Mouse (Mus musculus): Measurements from ENCODE around the gene Snx32. TPM values are rescaled to one million over a fixed set of nuclear protein-coding genes. Genes with fewer than 3 reads are reported as not detected.
A peak's percentile ranks its signal among the peaks of the same experiment; 100 is the strongest.

The Snx32 gene
- polyA plus RNA-seq (2015; fragmentation: Nextera tagmentation; extraction: Ambion mirVana), result 13.5 and 14.8 TPM in 2 replicates

DNA sequence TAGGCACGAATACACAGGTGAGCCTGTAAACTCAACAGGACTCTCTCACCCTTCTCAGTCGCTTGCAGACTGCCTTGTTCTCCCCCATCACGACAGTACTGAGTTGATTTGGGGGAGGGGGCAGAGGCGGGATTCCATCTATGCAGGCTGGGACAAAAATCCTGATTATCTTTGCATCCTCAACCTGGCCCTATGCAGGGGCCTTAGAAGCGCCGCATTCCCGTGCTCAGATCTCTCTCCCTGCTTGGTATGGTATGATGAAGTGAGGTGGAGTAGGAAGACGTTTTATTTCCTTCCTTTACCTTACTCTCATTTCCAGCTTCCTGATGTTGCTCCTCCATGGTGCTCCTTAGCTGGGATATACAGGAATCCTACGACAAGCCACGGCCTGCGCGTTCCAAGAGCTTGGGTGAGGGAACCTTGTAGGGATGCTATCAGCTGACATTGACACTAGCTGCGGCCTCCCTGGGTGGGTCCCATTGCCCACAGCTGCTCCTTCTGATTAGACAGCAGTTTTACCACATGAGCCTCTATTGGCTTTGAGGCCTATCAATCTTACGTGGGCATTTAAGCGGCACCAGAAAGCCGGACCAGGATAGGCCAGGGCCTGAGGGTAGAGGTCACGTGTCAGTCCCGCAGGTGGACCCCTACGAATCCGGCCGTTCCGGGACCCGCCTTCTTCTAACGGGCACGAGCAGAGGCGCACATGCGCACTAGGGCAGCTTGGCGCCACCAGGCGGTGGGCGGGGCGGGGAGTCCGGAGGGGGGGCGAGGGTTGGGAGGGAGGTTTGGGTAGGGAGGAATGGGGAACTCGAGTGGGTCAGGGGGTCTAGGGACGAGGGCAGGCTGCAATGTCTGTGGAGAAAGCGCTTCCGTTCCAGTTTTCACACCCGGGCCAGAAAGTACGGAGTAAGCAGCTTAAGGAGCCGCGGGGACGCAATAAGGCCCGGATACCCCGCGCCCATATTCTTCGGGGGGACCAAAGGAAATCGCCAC is at the start of gene Snx32:
TSS of gene Snx32 (minus strand) at position 508 of the 996 bp plus-strand sequence.
- Histone ChIP-seq H3K4me3 (peak within 1 kb of the TSS; percentile 62), H3K4me2 (peak within 1 kb of the TSS; percentile 80), H3K4me1 (peaks cover 32% of the 10 kb centered on the region), H3K9me3 (peaks cover 6% of the 10 kb centered on the region; the same call in 1 of the 2 replicates), H3K9ac (peak within 1 kb of the TSS; percentile 83), H3K27ac (replicated peaks) (peak within 1 kb of the TSS; percentile 66), H3K27me3 (replicated peaks) (no peaks in the 10 kb centered on the region), H3K36me3 (peaks cover 8% of the 10 kb centered on the region; the same call in 1 of the 2 replicates)
- ATAC-seq (ENCODE audit: extremely low read depth, insufficient number of reproducible peaks, low FRiP score, low TSS enrichment), result peak; percentile 99
- WGBS, result 3% methylated on average over 47 of the region's 47 CpGs

GRCm38 (mm10) chr19:5559631-5560456 is 49.5 kb upstream of the Snx32 start:
- Histone ChIP-seq H3K4me1 (peaks cover 20% of the 10 kb centered on the region), H3K9ac (peak overlapping the region; percentile 71), H3K4me2 (peak overlapping the region; percentile 77), H3K27me3 (replicated peaks) (peaks cover 100% of the 10 kb centered on the region), H3K4me3 (peak overlapping the region; percentile 53), H3K36me3 (no peaks in the 10 kb centered on the region), H3K9me3 (no peaks in the 10 kb centered on the region), H3K27ac (replicated peaks) (no peak overlapping the region)
- ATAC-seq (ENCODE audit: extremely low read depth, insufficient number of reproducible peaks, low FRiP score, low TSS enrichment), result no peak
- 1% methylated on average over 69 of the region's 69 CpGs for WGBS

GRCm38 (mm10) chr19:5559229-5559628 is 48.9 kb upstream of the Snx32 start:
- 21% methylated on average over 8 of the region's 8 CpGs for WGBS
- peaks cover 20% of the 10 kb centered on the region for H3K4me1 ChIP-seq
- no peaks in the 10 kb centered on the region for H3K36me3 ChIP-seq
- ATAC-seq (ENCODE audit: extremely low read depth, insufficient number of reproducible peaks, low FRiP score, low TSS enrichment), result no peak
- H3K4me2 ChIP-seq, result peak overlapping the region; percentile 77
- no peak overlapping the region for H3K27ac ChIP-seq (replicated peaks)
- no peak overlapping the region for H3K9ac ChIP-seq
- H3K27me3 ChIP-seq (replicated peaks), result peaks cover 100% of the 10 kb centered on the region
- H3K4me3 ChIP-seq, result peak overlapping the region; percentile 53
- H3K9me3 ChIP-seq, result no peaks in the 10 kb centered on the region

DNA sequence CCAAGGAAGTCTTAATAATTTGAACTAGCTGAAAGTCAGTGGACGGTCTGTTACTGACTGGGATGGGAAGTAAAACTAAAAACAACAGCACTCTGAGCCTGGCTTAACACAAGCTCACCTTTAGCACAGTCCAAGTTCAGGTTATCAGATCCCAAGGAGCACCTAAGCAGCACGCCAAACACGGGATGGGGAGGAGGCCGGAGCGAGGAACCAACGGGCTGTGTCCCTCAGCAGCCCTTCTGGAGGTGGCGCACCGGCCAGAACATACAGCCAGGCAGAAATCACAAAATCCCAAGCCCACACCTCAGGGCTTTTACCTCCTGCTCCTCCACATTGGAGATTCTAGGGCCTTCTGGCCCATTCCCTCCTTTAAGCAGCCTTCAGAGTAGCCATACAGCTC is 48.4 kb upstream of the Snx32 start:
- peaks cover 100% of the 10 kb centered on the region for H3K27me3 ChIP-seq (replicated peaks)
- 0 out of 2 replicates have a peak overlapping the region, but pooled peaks have one; percentile 53 for H3K4me3 ChIP-seq
- H3K36me3 ChIP-seq, result no peaks in the 10 kb centered on the region
- peaks cover 20% of the 10 kb centered on the region for H3K4me1 ChIP-seq
- no peaks in the 10 kb centered on the region for H3K9me3 ChIP-seq
- H3K9ac ChIP-seq, result no peak overlapping the region
- no peak for ATAC-seq (ENCODE audit: extremely low read depth, insufficient number of reproducible peaks, low FRiP score, low TSS enrichment)
- H3K27ac ChIP-seq (replicated peaks), result no peak overlapping the region
- 57% methylated on average over 8 of the region's 8 CpGs for WGBS
- H3K4me2 ChIP-seq, result no peak overlapping the region

- Histone ChIP-seq H3K4me3 (no peak overlapping the region), H3K27me3 (replicated peaks) (peaks cover 100% of the 10 kb centered on the region), H3K4me2 (no peak overlapping the region), H3K9ac (no peak overlapping the region), H3K36me3 (no peaks in the 10 kb centered on the region), H3K9me3 (no peaks in the 10 kb centered on the region), H3K27ac (replicated peaks) (no peak overlapping the region), H3K4me1 (peaks cover 20% of the 10 kb centered on the region)
- WGBS, result 49% methylated on average over 7 of the region's 7 CpGs
- ATAC-seq (ENCODE audit: extremely low read depth, insufficient number of reproducible peaks, low FRiP score, low TSS enrichment), result no peak
These were observed 47.8 kb upstream of the Snx32 start for GRCm38 (mm10) chr19:5558169-5558568.

GRCm38 (mm10) chr19:5554212-5554611 is 43.9 kb upstream of the Snx32 start:
- H3K4me1 ChIP-seq, result no peaks in the 10 kb centered on the region
- H3K36me3 ChIP-seq, result no peaks in the 10 kb centered on the region
- no peak overlapping the region for H3K9ac ChIP-seq
- ATAC-seq (ENCODE audit: extremely low read depth, insufficient number of reproducible peaks, low FRiP score, low TSS enrichment), result no peak
- peaks cover 89% of the 10 kb centered on the region for H3K27me3 ChIP-seq (replicated peaks)
- no peak overlapping the region for H3K4me2 ChIP-seq
- no peaks in the 10 kb centered on the region for H3K9me3 ChIP-seq
- H3K27ac ChIP-seq (replicated peaks), result no peak overlapping the region
- WGBS, result 78% methylated on average over 14 of the region's 14 CpGs
- H3K4me3 ChIP-seq, result no peak overlapping the region

- no peaks in the 10 kb centered on the region for H3K4me1 ChIP-seq
- WGBS, result 54% methylated on average over 8 of the region's 8 CpGs
- no peaks in the 10 kb centered on the region for H3K9me3 ChIP-seq
- H3K36me3 ChIP-seq, result no peaks in the 10 kb centered on the region
- ATAC-seq (ENCODE audit: extremely low read depth, insufficient number of reproducible peaks, low FRiP score, low TSS enrichment), result no peak
- H3K4me3 ChIP-seq, result no peak overlapping the region
- H3K4me2 ChIP-seq, result no peak overlapping the region
- no peak overlapping the region for H3K9ac ChIP-seq
- H3K27ac ChIP-seq (replicated peaks), result no peak overlapping the region
- peaks cover 87% of the 10 kb centered on the region for H3K27me3 ChIP-seq (replicated peaks)
These were observed 43.5 kb upstream of the Snx32 start for GRCm38 (mm10) chr19:5553802-5554201.

DNA sequence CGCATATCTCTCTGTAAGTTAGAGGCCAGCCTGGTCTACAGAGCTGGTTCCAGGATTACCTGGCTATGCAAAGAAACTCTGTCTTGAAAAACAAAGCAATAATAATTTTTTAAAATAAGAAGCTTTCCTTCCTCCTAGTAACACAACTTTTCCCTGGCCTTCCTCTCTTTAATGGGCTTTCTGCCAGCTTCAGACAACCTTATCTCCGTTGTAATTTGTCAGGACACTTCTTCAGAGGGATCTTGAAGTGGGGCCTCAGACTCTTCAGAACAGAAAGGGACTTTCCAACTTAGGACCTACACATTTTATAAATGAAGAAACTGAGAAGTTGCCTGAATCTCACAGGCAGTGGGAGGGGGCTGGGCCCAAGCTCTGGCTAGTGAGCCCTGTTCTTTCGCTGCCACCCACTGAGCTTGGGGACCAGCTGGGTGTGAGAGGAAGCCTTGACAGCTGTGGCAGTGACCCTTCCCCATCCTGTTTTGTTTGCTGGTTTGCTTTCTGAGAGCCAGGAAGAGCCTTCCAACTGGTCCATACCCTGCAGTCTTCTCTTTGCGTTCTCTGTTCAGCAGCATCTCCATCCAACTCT is 37.2 kb upstream of the Snx32 start:
- H3K36me3 ChIP-seq, result no peaks in the 10 kb centered on the region
- no peak overlapping the region for H3K4me2 ChIP-seq
- no peaks in the 10 kb centered on the region for H3K9me3 ChIP-seq
- WGBS, result 48% methylated on average over 4 of the region's 4 CpGs
- H3K4me3 ChIP-seq, result no peak overlapping the region
- H3K27ac ChIP-seq (replicated peaks), result no peak overlapping the region
- ATAC-seq (ENCODE audit: extremely low read depth, insufficient number of reproducible peaks, low FRiP score, low TSS enrichment), result no peak
- H3K27me3 ChIP-seq (replicated peaks), result peaks cover 33% of the 10 kb centered on the region
- H3K4me1 ChIP-seq, result no peaks in the 10 kb centered on the region; the same call in 1 of the 2 replicates
- no peak overlapping the region for H3K9ac ChIP-seq

DNA sequence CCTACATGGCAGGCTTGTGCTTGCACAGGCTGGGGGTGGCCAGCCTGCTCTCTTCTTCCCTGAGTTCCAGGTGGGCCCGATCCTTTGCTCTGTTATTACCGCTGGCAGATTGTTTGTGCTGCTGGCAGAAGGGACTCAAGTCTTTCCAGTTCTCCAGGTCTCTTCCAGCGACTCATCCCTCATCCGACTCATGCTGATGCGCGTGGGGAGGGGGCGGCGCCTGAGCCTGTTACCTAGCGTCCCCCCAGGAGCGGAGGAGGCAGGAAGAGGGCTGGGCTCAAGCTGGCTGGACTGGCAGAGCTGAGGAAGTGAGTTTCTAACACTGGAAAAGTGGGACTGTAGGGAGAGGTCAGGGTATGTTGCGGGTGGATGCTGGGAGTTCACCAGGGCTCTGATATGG is 33.7 kb upstream of the Snx32 start:
- ATAC-seq (ENCODE audit: extremely low read depth, insufficient number of reproducible peaks, low FRiP score, low TSS enrichment), result no peak
- H3K27me3 ChIP-seq (replicated peaks), result peaks cover 9% of the 10 kb centered on the region; the same call in 1 of the 2 replicates
- H3K4me1 ChIP-seq, result no peaks in the 10 kb centered on the region; the same call in 1 of the 2 replicates
- H3K9me3 ChIP-seq, result no peaks in the 10 kb centered on the region
- H3K27ac ChIP-seq (replicated peaks), result no peak overlapping the region
- 51% methylated on average over 11 of the region's 11 CpGs for WGBS
- H3K4me2 ChIP-seq, result no peak overlapping the region
- H3K9ac ChIP-seq, result no peak overlapping the region
- H3K36me3 ChIP-seq, result no peaks in the 10 kb centered on the region
- H3K4me3 ChIP-seq, result no peak overlapping the region

DNA sequence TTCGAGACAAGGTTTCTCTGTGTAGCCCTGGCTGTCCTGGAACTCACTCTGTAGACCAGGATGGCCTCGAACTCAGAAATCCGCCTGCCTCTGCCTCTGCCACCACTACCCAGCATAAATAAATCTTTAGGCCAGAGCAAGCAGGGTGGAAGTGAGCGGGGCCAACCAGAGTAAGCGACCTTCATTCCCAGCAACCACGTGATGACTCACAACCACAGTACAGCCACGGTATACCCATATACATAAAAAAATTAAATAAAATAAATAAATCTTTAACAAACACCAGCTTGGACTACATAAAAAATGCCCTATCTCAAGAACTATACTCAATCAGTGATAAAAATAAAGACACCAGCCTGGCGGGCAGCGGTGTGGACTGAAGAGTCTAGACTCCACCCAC is 33.0 kb upstream of the Snx32 start:
- Histone ChIP-seq H3K27me3 (replicated peaks) (peaks cover 13% of the 10 kb centered on the region; the same call in 1 of the 2 replicates), H3K9me3 (no peaks in the 10 kb centered on the region), H3K27ac (replicated peaks) (no peak overlapping the region), H3K4me3 (no peak overlapping the region), H3K4me1 (no peaks in the 10 kb centered on the region; the same call in 1 of the 2 replicates), H3K36me3 (no peaks in the 10 kb centered on the region), H3K9ac (no peak overlapping the region), H3K4me2 (no peak overlapping the region)
- WGBS, result 79% methylated on average over 9 of the region's 9 CpGs
- ATAC-seq (ENCODE audit: extremely low read depth, insufficient number of reproducible peaks, low FRiP score, low TSS enrichment), result no peak

DNA sequence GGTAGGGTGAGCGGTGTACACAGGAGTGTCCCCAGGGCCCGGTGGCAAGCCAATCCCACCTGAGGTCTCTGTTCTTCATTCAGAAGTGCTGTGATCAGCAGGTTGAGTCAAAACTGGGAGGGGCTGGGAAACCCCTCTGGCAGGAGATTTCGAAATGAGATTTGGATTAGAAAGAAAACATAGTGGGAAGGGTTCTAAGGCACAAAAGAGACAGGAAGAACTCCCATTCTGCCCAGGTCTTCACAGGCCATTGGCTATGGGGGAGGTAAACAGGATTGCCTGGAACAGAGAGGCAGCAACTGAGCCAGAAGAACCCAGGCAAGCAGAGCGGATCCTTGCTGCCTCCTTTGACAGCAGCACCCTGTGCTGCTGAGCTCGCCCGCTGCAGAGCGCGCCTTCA is 28.4 kb upstream of the Snx32 start:
- Histone ChIP-seq H3K9me3 (no peaks in the 10 kb centered on the region), H3K36me3 (no peaks in the 10 kb centered on the region), H3K27me3 (replicated peaks) (peaks cover 24% of the 10 kb centered on the region), H3K9ac (no peak overlapping the region), H3K27ac (replicated peaks) (no peak overlapping the region), H3K4me2 (no peak overlapping the region), H3K4me3 (no peak overlapping the region), H3K4me1 (no peaks in the 10 kb centered on the region)
- no peak for ATAC-seq (ENCODE audit: extremely low read depth, insufficient number of reproducible peaks, low FRiP score, low TSS enrichment)
- 62% methylated on average over 8 of the region's 8 CpGs for WGBS
